Mouse (Mus musculus): Measurements from ENCODE around the gene Krt31. TPM values are rescaled to one million over a fixed set of nuclear protein-coding genes. Genes with fewer than 3 reads are reported as not detected.

Krt31 gene
- total RNA-seq, 2 experiments from 2014 or later, result not detected

DNA sequence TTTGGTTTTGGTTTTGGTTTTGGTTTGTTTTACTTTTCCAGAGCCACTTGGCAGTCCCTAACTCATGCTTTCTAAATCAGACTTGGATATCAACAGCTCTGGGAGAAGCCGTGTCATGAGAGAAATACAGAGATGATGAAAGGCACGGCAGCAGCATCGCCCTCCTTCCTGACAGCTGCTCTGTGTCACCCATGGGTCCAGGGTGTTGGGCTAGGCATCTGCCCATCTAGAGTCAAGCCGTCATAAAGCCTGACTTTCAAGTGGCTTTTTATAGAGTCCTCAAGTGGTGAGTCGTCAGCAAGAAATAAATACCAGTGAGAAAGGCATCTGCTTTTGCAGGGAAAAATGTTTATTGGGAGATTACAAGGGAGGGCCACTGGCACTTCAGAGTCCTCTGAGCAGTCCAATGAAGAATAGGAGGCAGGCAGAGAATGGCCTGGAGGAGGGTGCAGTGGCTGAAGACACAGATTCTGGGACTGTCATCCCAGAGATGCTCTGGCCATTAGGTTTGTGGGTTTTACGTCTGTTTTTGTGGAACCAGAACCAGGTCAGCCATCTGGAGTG is 4.0 kb downstream of the Krt31 start:
- DNase-seq, result no peak
- Histone ChIP-seq H3K27ac (no peak overlapping the region), H3K4me3 (no peak overlapping the region)
- no peak for TF ChIP-seq CTCF (IDR thresholded peaks at IDR 0.05)
- intact Hi-C loops (cut with DNase I), result no loop called here

DNA sequence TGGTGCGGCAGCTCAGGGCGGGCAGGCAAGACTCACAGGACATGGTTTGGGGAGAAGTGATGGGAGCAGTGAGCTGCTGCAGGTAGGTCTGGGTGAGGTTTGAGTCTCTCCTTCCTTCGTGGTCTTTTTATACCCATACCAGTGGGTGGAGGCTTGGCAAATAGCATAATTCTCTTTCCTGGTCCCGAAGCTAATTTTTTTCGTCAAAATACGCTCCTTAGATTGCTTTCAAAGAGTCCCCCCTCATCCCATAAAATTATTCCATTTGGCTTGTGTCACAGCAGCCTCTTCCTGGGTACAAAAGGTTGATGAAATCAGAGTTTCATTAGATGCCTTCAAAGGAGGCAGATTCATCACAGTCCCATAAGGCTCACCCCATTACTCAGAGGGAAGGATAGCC is 8.9 kb downstream of the Krt31 start, which contains the start of gene Krt34:
Krt34 (minus strand) TSS at position 101 of the 400 bp plus-strand sequence.
- no peak within 1 kb of the TSS for H3K4me3 ChIP-seq
- no peak for TF ChIP-seq CTCF (IDR thresholded peaks at IDR 0.05)
- H3K27ac ChIP-seq, result no peak within 1 kb of the TSS
- intact Hi-C loops (cut with DNase I), result no loop called here
- DNase-seq, result no peak

DNA sequence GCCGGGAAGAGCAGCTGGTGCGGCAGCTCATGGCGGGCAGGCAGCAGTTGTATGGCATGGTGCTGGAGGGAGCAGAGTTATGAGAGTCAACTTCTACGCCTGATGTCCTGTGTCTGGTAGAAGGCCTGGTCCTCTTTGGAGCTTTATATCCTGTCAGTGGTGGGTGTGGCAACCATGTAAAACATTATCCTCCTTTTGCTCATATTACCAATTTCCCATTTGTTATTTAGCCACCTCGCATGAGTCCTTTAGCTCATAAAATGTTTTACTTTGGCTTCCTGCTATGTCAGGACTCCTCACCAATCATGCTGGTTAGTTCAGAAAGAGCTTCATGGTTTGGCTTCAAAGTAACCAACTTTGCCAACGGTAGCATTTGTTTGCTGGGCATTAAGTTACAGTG is 20.6 kb downstream of the Krt31 start, which contains the start of gene Krt33b:
Krt33b (minus strand) TSS at position 101 of the 400 bp plus-strand sequence.
- H3K27ac ChIP-seq, result no peak within 1 kb of the TSS
- intact Hi-C loops (cut with DNase I), result no loop called here
- DNase-seq, result no peak
- TF ChIP-seq CTCF (IDR thresholded peaks at IDR 0.05), result no peak
- H3K4me3 ChIP-seq, result no peak within 1 kb of the TSS

DNA sequence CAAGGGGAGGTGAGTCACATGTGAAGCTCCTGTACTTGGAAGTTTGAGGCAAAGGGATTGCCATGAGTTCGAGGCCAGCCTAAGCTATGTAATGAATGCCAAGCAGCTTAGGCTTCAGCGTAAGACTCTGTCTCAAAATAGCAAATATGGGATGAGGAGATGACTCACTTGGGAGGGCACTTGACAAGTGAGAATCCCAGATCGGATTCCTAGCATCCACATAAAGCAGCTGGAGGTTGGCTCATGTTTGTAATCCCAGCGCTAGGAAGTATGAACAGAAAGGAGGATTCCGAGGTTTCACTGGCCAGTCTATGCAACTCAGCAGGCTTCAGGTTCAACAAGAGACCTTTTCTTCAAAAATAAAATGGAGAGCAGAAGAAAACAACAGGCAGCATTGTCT is 28.9 kb downstream of the Krt31 start:
- H3K27ac ChIP-seq, result no peak overlapping the region

DNA sequence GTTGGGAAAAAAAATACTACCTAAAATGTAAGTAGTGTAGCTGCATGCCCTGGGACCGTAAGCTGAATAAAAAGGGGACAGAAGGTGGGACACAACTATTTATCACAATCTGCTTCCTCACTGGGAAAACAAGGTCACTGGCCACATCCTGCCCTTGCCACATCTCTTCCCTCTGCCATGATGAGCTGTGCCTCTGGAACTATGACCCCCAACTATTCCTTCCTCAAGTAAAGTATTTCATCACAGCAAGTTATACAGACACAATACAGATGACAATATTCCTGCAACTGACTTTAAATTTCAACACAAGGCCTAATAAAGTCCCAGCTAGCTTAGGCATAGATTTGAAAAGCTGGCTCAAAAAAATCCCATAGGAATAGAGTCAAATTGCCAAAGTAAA is 30.9 kb downstream of the Krt31 start:
- TF ChIP-seq CTCF (IDR thresholded peaks at IDR 0.05), result no peak
- H3K4me3 ChIP-seq, result no peak overlapping the region
- no peak for DNase-seq
- intact Hi-C loops (cut with DNase I), result no loop called here
- no peak overlapping the region for H3K27ac ChIP-seq

More for the DNA sequence above, 28.9 kb downstream of the Krt31 start:
- no peak for TF ChIP-seq CTCF (IDR thresholded peaks at IDR 0.05)
- H3K4me3 ChIP-seq, result no peak overlapping the region
- intact Hi-C loops (cut with DNase I), result no loop called here
- DNase-seq, result no peak

DNA sequence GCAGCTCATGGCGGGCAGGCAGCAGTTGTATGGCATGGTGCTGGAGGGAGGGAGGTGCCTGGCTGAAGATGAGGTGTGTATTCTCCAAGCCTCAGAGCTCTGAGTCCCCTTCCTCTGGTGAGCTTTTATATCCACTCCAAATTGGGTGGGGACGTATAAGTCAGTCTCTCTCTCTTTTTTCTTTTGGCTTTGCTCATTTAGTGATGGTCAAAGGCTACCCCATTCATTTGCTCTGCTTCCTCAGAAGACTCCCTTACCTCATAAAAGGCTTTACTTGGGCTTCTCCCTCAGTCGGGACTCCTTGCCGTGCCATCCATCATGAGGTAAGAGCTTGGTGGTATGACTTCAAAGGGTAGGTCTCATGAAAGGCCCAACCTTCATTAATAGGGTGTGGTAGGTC is 34.2 kb downstream of the Krt31 start, which contains the start of gene Krt33a:
Krt33a (minus strand) TSS at position 101 of the 400 bp plus-strand sequence.
- TF ChIP-seq CTCF (IDR thresholded peaks at IDR 0.05), result no peak
- no peak within 1 kb of the TSS for H3K4me3 ChIP-seq
- DNase-seq, result no peak
- H3K27ac ChIP-seq, result no peak within 1 kb of the TSS
- intact Hi-C loops (cut with DNase I), result no loop called here

DNA sequence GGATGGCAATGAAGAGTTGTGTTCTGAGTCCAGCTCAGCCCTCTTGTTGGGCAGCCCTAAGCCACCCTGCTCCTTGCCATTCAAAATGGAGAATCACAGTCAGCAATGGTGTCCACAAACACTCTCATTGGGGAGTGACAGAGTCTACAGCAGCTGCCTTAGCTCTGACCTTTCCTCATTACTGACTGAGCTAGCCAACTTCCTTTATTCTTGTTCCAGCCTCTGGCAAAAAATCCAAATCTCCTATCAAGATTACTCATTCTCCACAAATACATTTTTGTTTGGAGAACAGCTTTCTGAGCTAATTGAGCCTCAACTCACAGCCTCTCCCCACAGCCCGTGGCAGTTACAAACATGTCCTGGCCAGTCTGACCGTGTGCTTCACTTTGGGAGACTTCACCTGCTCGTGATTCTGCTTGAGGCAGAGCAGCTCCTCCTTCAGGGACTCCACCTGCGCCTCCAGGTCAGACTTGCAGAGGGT is 36.6 kb downstream of the Krt31 start:
- DNase-seq, result no peak
- Histone ChIP-seq H3K27ac (no peak overlapping the region), H3K4me3 (no peak overlapping the region)
- intact Hi-C loops (cut with DNase I), result no loop called here
- TF ChIP-seq CTCF (IDR thresholded peaks at IDR 0.05), result no peak

DNA sequence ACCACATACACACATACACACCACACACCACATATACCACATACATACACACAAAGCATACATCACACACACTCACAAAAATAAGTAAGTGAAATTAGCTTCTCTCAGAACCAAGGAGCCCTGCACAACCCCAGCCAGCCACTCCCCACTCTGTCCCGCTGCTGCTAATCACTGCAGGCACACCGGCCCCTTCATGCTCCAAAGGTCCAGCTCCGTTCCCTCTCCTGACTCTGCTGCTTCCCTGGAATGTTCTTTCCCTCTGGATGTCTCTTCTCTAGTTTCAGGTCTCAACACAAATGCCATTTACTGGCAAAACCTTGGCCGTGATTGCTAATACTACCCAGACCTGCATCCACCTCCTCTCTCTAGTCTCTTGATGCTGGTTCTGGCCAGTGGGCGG is 39.7 kb downstream of the Krt31 start:
- Histone ChIP-seq H3K27ac (no peak overlapping the region), H3K4me3 (no peak overlapping the region)
- intact Hi-C loops (cut with DNase I), result no loop called here
- TF ChIP-seq CTCF (IDR thresholded peaks at IDR 0.05), result no peak
- no peak for DNase-seq

DNA sequence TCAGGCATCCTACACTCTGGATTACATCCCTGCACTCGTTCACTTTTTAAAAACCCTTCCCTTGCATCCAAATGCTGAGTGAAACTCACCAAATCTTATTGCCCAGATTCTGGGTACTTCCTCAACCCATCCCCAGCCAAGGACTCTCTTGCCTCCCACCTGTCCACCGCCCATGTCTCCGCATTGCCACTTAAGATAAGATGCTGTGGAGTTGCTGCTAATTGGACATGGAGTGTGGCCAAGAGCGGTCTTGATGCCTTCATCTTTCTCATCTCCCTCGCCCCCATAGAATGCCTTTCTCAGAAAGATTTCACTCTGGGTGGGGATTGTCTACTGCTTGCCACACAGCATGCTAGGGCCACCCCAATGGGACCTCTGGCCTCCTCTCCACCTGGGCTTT is 42.0 kb downstream of the Krt31 start:
- Histone ChIP-seq H3K27ac (no peak overlapping the region), H3K4me3 (no peak overlapping the region)
- no peak for DNase-seq
- intact Hi-C loops (cut with DNase I), result loop anchor here (5.0 kb wide), 1 partner anchor 546 kb away; no protein-coding TSS in a partner anchor
- TF ChIP-seq CTCF (IDR thresholded peaks at IDR 0.05), result no peak

DNA sequence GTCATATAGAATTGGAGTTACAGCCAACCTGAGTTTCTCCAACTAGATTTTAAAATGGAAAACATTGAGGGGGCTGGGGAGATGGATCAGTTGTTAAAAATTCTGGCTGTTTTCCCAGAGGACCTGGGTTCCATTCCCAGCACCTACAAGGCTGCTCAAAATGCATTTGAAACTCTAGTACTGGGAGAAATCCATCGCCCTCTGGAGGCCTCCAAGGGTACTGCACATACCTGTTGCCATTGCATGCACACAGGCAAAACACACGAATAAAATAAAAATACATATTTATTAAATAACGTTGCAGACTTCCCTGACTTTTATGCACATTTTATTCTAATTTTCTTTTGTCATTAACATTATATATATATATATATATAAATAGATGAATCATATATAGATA is 43.7 kb downstream of the Krt31 start:
- intact Hi-C loops (cut with DNase I), result loop anchor here (5.0 kb wide), 1 partner anchor 544 kb away; no protein-coding TSS in a partner anchor
- no peak overlapping the region for H3K4me3 ChIP-seq
- no peak for DNase-seq
- TF ChIP-seq CTCF (IDR thresholded peaks at IDR 0.05), result peak; percentile 47
- H3K27ac ChIP-seq, result no peak overlapping the region

DNA sequence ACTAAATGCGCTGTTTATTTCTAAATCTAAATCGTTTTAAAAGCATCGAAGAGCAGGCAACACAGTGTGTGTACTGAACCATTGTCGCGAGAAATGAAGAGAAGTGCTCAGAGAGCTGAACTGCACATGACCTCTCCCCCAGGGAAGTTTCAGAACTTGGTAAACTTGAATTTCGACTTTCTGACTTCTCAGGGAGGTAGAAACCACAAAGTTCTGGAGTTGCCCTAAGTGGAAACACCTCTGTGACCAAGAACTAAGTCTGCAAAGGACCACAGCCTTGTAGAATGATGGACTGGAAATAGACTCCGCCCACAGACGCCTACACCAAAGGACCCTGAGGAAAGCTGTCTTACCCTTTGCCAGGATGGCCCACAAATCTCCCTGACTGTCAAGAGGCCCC is 44.4 kb downstream of the Krt31 start:
- Histone ChIP-seq H3K27ac (no peak overlapping the region), H3K4me3 (no peak overlapping the region)
- no peak for DNase-seq
- intact Hi-C loops (cut with DNase I), result loop anchor here (5.0 kb wide), 1 partner anchor 544 kb away; no protein-coding TSS in a partner anchor
- no peak for TF ChIP-seq CTCF (IDR thresholded peaks at IDR 0.05)

DNA sequence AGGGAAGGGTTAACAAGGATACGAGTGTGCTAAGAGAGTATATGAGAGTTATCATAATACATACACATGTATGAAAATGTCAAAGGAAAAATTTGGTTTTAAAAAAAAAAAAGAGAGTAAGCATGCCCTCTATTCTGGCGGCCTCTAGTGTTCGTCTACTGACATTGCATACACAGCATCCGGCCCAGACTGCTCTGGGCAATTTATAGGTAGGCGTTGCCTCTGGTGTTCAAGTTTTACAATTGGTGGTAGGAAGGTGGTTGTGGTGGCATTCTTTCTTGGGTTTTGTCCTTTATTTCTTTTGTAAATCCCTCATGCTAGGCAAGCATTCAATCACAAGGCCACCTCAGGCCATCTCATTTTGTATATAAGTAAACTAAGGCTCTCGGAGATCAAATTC is 45.5 kb downstream of the Krt31 start:
- peak; percentile 91 for TF ChIP-seq CTCF (IDR thresholded peaks at IDR 0.05)
- DNase-seq, result peak; percentile 40
- Histone ChIP-seq H3K27ac (no peak overlapping the region), H3K4me3 (no peak overlapping the region)
- intact Hi-C loops (cut with DNase I), result loop anchor here (5.0 kb wide), 1 partner anchor 543 kb away; no protein-coding TSS in a partner anchor

DNA sequence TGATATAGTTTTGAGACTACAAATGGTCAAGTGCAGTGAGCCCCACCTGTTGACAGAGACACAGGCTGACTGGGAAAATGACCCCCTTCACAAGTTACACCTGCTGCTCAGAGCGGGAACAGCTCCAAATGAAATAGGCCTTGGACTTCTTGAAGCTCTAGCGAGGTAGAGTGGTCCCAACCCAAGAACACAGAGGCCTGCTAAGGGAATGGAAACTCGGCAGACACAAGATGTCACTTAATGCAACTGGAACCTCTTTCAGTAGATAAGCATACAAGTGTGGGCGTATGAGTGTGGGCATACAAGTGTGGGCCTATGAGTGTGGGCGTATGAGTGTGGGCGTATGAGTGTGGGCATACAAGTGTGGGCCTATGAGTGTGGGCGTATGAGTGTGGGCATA is 51.3 kb downstream of the Krt31 start:
- Histone ChIP-seq H3K27ac (no peak overlapping the region), H3K4me3 (no peak overlapping the region)
- no peak for DNase-seq
- TF ChIP-seq CTCF (IDR thresholded peaks at IDR 0.05), result no peak
- intact Hi-C loops (cut with DNase I), result no loop called here

Other genes with a start within 250 kb of the Krt31 start
- not detected for gene Gm11554, start 246.1 kb downstream of the Krt31 start, total RNA-seq (2021)
- not detected for gene Krtap4-13, start 240.7 kb downstream of the Krt31 start, total RNA-seq (2021)
- gene Gm11564, start 234.9 kb downstream of the Krt31 start, total RNA-seq (2021), result not detected
- not detected for gene 2300003K06Rik, start 212.5 kb downstream of the Krt31 start, total RNA-seq (2021)
- gene Krtap4-16, start 198.9 kb downstream of the Krt31 start, total RNA-seq (2021), result not detected
- gene Gm11568, start 192.6 kb downstream of the Krt31 start, total RNA-seq (2021), result not detected
- gene Gm11559, start 186.1 kb downstream of the Krt31 start, total RNA-seq (2021), result not detected
- not detected for gene Krtap9-1, start 177.2 kb downstream of the Krt31 start, total RNA-seq (2021)
- not detected for gene Gm11567, start 171.4 kb downstream of the Krt31 start, total RNA-seq (2021)
- not detected for gene Krtap31-1, start 142.6 kb downstream of the Krt31 start, total RNA-seq (2021)
- gene Gm11565, start 135.8 kb downstream of the Krt31 start, total RNA-seq (2021), result not detected
- not detected for gene Krtap31-2, start 114.3 kb downstream of the Krt31 start, total RNA-seq (2021)
- gene Krtap9-5, start 102.1 kb downstream of the Krt31 start, total RNA-seq (2021), result not detected
- not detected for gene Krtap29-1, start 71.5 kb downstream of the Krt31 start, total RNA-seq (2021)
- not detected for gene Krtap16-1, start 64.0 kb downstream of the Krt31 start, total RNA-seq (2021)
- not detected for gene Krtap17-1, start 56.6 kb downstream of the Krt31 start, total RNA-seq (2021)
- not detected for gene Krt33a, start 34.3 kb downstream of the Krt31 start, total RNA-seq (2021)
- not detected for gene Krt33b, start 20.7 kb downstream of the Krt31 start, total RNA-seq (2021)
- gene Krt34, start 9.0 kb downstream of the Krt31 start, total RNA-seq (2021), result not detected
- gene Krt32, start 37.7 kb upstream of the Krt31 start, total RNA-seq (2021), result not detected
- gene Krt35, start 45.7 kb upstream of the Krt31 start, total RNA-seq (2021), result not detected
- not detected for gene Krt36, start 55.1 kb upstream of the Krt31 start, total RNA-seq (2021)
- not detected for gene Krt13, start 71.0 kb upstream of the Krt31 start, total RNA-seq (2021)
- not detected for gene Krt15, start 85.4 kb upstream of the Krt31 start, total RNA-seq (2021)
- gene Krt19, start 98.1 kb upstream of the Krt31 start, total RNA-seq (2021), result under 1 TPM in 1 of 2 experiments, not detected in 1; 0.20 TPM
- not detected for gene Krt9, start 142.7 kb upstream of the Krt31 start, total RNA-seq (2021)
- not detected for gene Krt14, start 157.0 kb upstream of the Krt31 start, total RNA-seq (2021)
- gene Krt16, start 198.4 kb upstream of the Krt31 start, total RNA-seq (2021), result not detected
- gene Krt17, start 210.5 kb upstream of the Krt31 start, total RNA-seq (2021), result not detected
- gene Krt42, start 219.3 kb upstream of the Krt31 start, total RNA-seq (2021), result not detected